Mouse (Mus musculus) cerebellum, adult 2 months (tissue): ENCODE measurements at regions not wholly inside any gene's neighbourhood (a gene's known extent, or its start where the extent isn't known, plus 50 kb on each side); places are given as distances from the start of the nearest gene placed in this dataset.

ENCODE experiments used
- CTCF ChIP-seq: fragments of 200-500 bp; IDR thresholded peaks from 2 replicates; pipeline ENCODE4 v1.5.1; 2011; ENCODE audit warnings: low read depth, mild to moderate bottlenecking, control low read depth, low read length, moderate library complexity, borderline replicate concordance; ENCODE audit not compliant: insufficient read depth
- POLR2A ChIP-seq: fragments of 200-500 bp; IDR thresholded peaks from 2 replicates; pipeline ENCODE4 v1.6.1; 2011; ENCODE audit warnings: low read length, control low read depth, borderline replicate concordance; ENCODE audit not compliant: insufficient read depth

- no peak for TF ChIP-seq CTCF
- TF ChIP-seq POLR2A: no peak
These were observed 135.9 kb downstream of the Gm4791 start for GRCm38 (mm10) chr9:47134479-47134878.
